Mouse (Mus musculus) testis, adult 2 months (tissue): ENCODE results near the gene Mon2.

Experiments
- CTCF ChIP-seq: fragments of 200-500 bp; IDR thresholded peaks from 2 replicates; pipeline ENCODE4 v1.5.1; 2012; ENCODE audit warnings: low read depth, mild to moderate bottlenecking, inconsistent platforms, low read length, moderate library complexity; ENCODE audit not compliant: control insufficient read depth, insufficient read depth, insufficient replicate concordance
- POLR2A ChIP-seq: fragments of 200-500 bp; IDR thresholded peaks from 2 replicates; pipeline ENCODE4 v1.6.1; 2012; ENCODE audit warnings: low read depth, mild to moderate bottlenecking, inconsistent platforms, low read length, moderate library complexity; ENCODE audit not compliant: control insufficient read depth

GRCm38 (mm10) chr10:123089425-123089930 lies 13.2 kb upstream of the Mon2 start:
- TF ChIP-seq CTCF = no peak
- no peak for TF ChIP-seq POLR2A
